9 mouse cellular contexts compared by ENCODE assay signal in the genomic region with DNA sequence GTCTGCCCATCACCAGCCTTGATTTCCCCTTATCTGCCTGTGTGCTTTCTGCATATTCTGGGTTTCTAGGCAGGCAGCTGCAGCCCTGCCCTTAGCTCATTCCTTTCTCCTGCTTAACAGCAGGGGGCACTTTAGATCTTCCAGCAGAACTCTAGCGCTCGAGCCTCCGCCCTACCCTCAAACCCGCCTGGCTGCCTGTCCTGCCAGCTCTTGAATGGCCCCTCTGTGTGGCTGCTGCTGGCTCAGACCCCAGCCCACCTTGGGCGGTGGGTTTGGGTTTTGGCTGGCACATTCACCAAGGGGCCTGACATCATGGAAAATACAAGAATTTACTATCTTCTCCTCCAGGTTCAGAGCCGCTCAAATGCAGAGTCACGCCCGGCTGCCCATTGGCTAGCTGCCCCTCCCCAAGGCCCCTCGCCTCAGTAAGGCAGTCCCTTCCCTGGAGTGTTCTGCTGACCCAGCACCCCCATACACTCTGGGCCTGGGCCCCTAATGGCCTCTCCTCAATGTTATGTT. TPM values are rescaled to one million over a fixed set of nuclear protein-coding genes. Genes with fewer than 3 reads are reported as not detected.
DNase-seq lines count a peak whose midpoint lies in the region; ATAC-seq and TF ChIP-seq lines count a peak whose summit lies in the region.
"Had no signal": no experiment of that assay in that cellular context is flagged by ENCODE, and none has a peak within 500 bp of the region (broad histone marks: within the 10 kb centered on the region; RNA-seq: fewer than 3 reads in every experiment).

No protein-coding gene starts in this region.

- 0 out of 2 replicates have a peak overlapping the region, but pooled peaks have one; percentile 10 for H3K4me3 ChIP-seq in E14TG2a.4 (replicated peaks; ENCODE audit: low read length)
- no peak overlapping the region for H3K4me3 ChIP-seq in embryonic facial prominence, embryonic 15.5 days (replicated peaks)
- H3K4me3 ChIP-seq in hindbrain, embryonic 16.5 days (ENCODE audit: low read length), result no peak overlapping the region
- no peak overlapping the region for H3K4me3 ChIP-seq in limb, embryonic 12.5 days (replicated peaks)
- H3K4me3 ChIP-seq in neural tube, embryonic 11.5 days (ENCODE audit: low read depth, low read length), result no peak overlapping the region

- WGBS in embryonic facial prominence, embryonic 15.5 days, result 17% methylated on average over 9 of the region's 9 CpGs
- WGBS in hindbrain, embryonic 16.5 days, result 18% methylated on average over 9 of the region's 9 CpGs
- WGBS in limb, embryonic 12.5 days, result 23% methylated on average over 9 of the region's 9 CpGs
- 16% methylated on average over 9 of the region's 9 CpGs for WGBS in neural tube, embryonic 11.5 days

- peak overlapping the region; percentile 98 for H3K27ac ChIP-seq in embryonic facial prominence, embryonic 15.5 days (replicated peaks)
- peak overlapping the region; percentile 51 for H3K27ac ChIP-seq in hindbrain, embryonic 16.5 days (ENCODE audit: low read depth, low read length)
- H3K27ac ChIP-seq in limb, embryonic 12.5 days, result peak overlapping the region; percentile 93
- peak overlapping the region; percentile 35 for H3K27ac ChIP-seq in neural tube, embryonic 11.5 days (ENCODE audit: low read depth, low read length)
- H3K27ac ChIP-seq: macrophage had no signal

- H3K9ac ChIP-seq in embryonic facial prominence, embryonic 15.5 days, result no peak overlapping the region
- peak overlapping the region; percentile 8; the same call in 1 of the 2 replicates for H3K9ac ChIP-seq in hindbrain, embryonic 16.5 days (ENCODE audit: low read depth, low read length)
- H3K9ac ChIP-seq in limb, embryonic 12.5 days (replicated peaks), result no peak overlapping the region
- H3K9ac ChIP-seq in neural tube, embryonic 11.5 days (ENCODE audit: low read length), result 0 out of 2 replicates have a peak overlapping the region, but pooled peaks have one; percentile 2

- ATAC-seq in embryonic facial prominence, embryonic 15.5 days (ENCODE audit: insufficient number of reproducible peaks, low FRiP score, low TSS enrichment, low read depth), result peak; percentile 74
- ATAC-seq in hindbrain, embryonic 16.5 days, result peak; percentile 85
- ATAC-seq in limb, embryonic 12.5 days (ENCODE audit: insufficient number of reproducible peaks, insufficient read depth, low FRiP score, low TSS enrichment, low read depth), result peak; percentile 57
- ATAC-seq in neural tube, embryonic 11.5 days (ENCODE audit: insufficient read depth, low FRiP score, low TSS enrichment), result peak; percentile 67
- ATAC-seq in monocyte, adult 5-6 weeks (replicated peaks; ENCODE audit: insufficient number of reproducible peaks, low FRiP score, low TSS enrichment, poor library complexity, severe bottlenecking), result no peak

- no peak for TF ChIP-seq CTCF in E14TG2a.4 (conservative IDR thresholded peaks at IDR 0.05; ENCODE audit: low read length)

- DNase-seq in 416B (ENCODE audit: low read depth), result peak; percentile 24
- peak; percentile 78 for DNase-seq in neural tube, embryonic 11.5 days (ENCODE audit: low spot score)
- DNase-seq in urinary bladder, adult 2 months (ENCODE audit: low spot score), result no peak

- H3K36me3 ChIP-seq in E14TG2a.4 (ENCODE audit: insufficient read depth, low read length), result no peaks in the 10 kb centered on the region
- peaks cover 20% of the 10 kb centered on the region for H3K36me3 ChIP-seq in embryonic facial prominence, embryonic 15.5 days
- H3K36me3 ChIP-seq in hindbrain, embryonic 16.5 days (ENCODE audit: control insufficient read depth, insufficient read depth, low read length), result no peaks in the 10 kb centered on the region
- peaks cover 39% of the 10 kb centered on the region for H3K36me3 ChIP-seq in limb, embryonic 12.5 days
- H3K36me3 ChIP-seq in neural tube, embryonic 11.5 days (ENCODE audit: control insufficient read depth, insufficient read depth, low read length), result no peaks in the 10 kb centered on the region

- H3K4me2 ChIP-seq in embryonic facial prominence, embryonic 15.5 days (replicated peaks), result no peak overlapping the region
- peak overlapping the region; percentile 20; the same call in 1 of the 2 replicates for H3K4me2 ChIP-seq in hindbrain, embryonic 16.5 days (ENCODE audit: low read length)
- 0 out of 2 replicates have a peak overlapping the region, but pooled peaks have one; percentile 0 for H3K4me2 ChIP-seq in limb, embryonic 12.5 days
- H3K4me2 ChIP-seq in neural tube, embryonic 11.5 days (ENCODE audit: low read depth), result 0 out of 2 replicates have a peak overlapping the region, but pooled peaks have one; percentile 4

- peaks cover 90% of the 10 kb centered on the region for H3K27me3 ChIP-seq in E14TG2a.4 (ENCODE audit: insufficient read depth, low read length)
- no peaks in the 10 kb centered on the region for H3K27me3 ChIP-seq in embryonic facial prominence, embryonic 15.5 days
- H3K27me3 ChIP-seq in hindbrain, embryonic 16.5 days (replicated peaks; ENCODE audit: control insufficient read depth, insufficient read depth, low read length), result no peaks in the 10 kb centered on the region
- no peaks in the 10 kb centered on the region for H3K27me3 ChIP-seq in limb, embryonic 12.5 days
- no peaks in the 10 kb centered on the region for H3K27me3 ChIP-seq in neural tube, embryonic 11.5 days (ENCODE audit: control insufficient read depth, insufficient read depth, low read length)

- H3K4me1 ChIP-seq in E14TG2a.4 (replicated peaks; ENCODE audit: low read depth, low read length), result peaks cover 26% of the 10 kb centered on the region
- H3K4me1 ChIP-seq in embryonic facial prominence, embryonic 15.5 days, result peaks cover 63% of the 10 kb centered on the region
- peaks cover 8% of the 10 kb centered on the region for H3K4me1 ChIP-seq in hindbrain, embryonic 16.5 days (ENCODE audit: control insufficient read depth, insufficient read depth, low read depth, low read length)
- peaks cover 66% of the 10 kb centered on the region for H3K4me1 ChIP-seq in limb, embryonic 12.5 days (replicated peaks)
- H3K4me1 ChIP-seq in neural tube, embryonic 11.5 days (ENCODE audit: control insufficient read depth, insufficient read depth, low read length), result peaks cover 26% of the 10 kb centered on the region

- peaks cover 8% of the 10 kb centered on the region; the same call in 1 of the 2 replicates for H3K9me3 ChIP-seq in E14TG2a.4 (ENCODE audit: low read length)
- H3K9me3 ChIP-seq in embryonic facial prominence, embryonic 15.5 days (replicated peaks), result no peaks in the 10 kb centered on the region
- no peaks in the 10 kb centered on the region for H3K9me3 ChIP-seq in hindbrain, embryonic 16.5 days (ENCODE audit: control insufficient read depth, low read length)
- H3K9me3 ChIP-seq in limb, embryonic 12.5 days, result no peaks in the 10 kb centered on the region
- no peaks in the 10 kb centered on the region for H3K9me3 ChIP-seq in neural tube, embryonic 11.5 days (ENCODE audit: control insufficient read depth, low read length)

RNA-seq across cellular contexts. Expression of gene Tnnt3, which starts 11.2 kb away (rescaled TPM):
- polyA plus RNA-seq in embryonic facial prominence, embryonic 15.5 days (2015; fragmentation: Nextera tagmentation; extraction: Ambion mirVana), result 167 and 228 TPM in 2 replicates
- 3.1 and 25.7 TPM in 2 replicates for polyA plus RNA-seq in hindbrain, embryonic 16.5 days (2015; fragmentation: Nextera tagmentation; extraction: Ambion mirVana)
- 14.3 and 17.3 TPM in 2 replicates for polyA plus RNA-seq in limb, embryonic 12.5 days (2016; fragmentation: Nextera tagmentation; extraction: Ambion mirVana)
- polyA plus RNA-seq in neural tube, embryonic 11.5 days (2014; fragmentation: Nextera tagmentation; extraction: Ambion mirVana), result 6.5 and 9.2 TPM in 2 replicates
- 13.6 to 16.7 TPM (median 15.5 TPM) in 3 replicates for total RNA-seq in monocyte, adult 5-6 weeks (2017)
- polyA plus RNA-seq in urinary bladder, adult 2 months (2012; rRNA removed), result 74.3 and 79.9 TPM in 2 replicates
- polyA plus RNA-seq: macrophage had no signal

RNA-seq across cellular contexts. Expression of gene Lsp1, which starts 26.8 kb away (rescaled TPM):
- 49.3 and 58.9 TPM in 2 replicates for polyA plus RNA-seq in embryonic facial prominence, embryonic 15.5 days (2015; fragmentation: Nextera tagmentation; extraction: Ambion mirVana)
- 5.5 and 6.0 TPM in 2 replicates for polyA plus RNA-seq in hindbrain, embryonic 16.5 days (2015; fragmentation: Nextera tagmentation; extraction: Ambion mirVana)
- polyA plus RNA-seq in limb, embryonic 12.5 days (2016; fragmentation: Nextera tagmentation; extraction: Ambion mirVana), result 30.2 and 30.3 TPM in 2 replicates
- polyA plus RNA-seq in neural tube, embryonic 11.5 days (2014; fragmentation: Nextera tagmentation; extraction: Ambion mirVana), result 15.1 and 21.0 TPM in 2 replicates
- 1,011 to 1,374 TPM (median 1,247 TPM) in 3 replicates for total RNA-seq in monocyte, adult 5-6 weeks (2017)
- 379 and 420 TPM in 2 replicates for polyA plus RNA-seq in urinary bladder, adult 2 months (2012; rRNA removed)

RNA-seq across cellular contexts. Expression of gene Mrpl23, which starts 45.1 kb away (rescaled TPM):
- polyA plus RNA-seq in embryonic facial prominence, embryonic 15.5 days (2015; fragmentation: Nextera tagmentation; extraction: Ambion mirVana), result 28.5 and 32.7 TPM in 2 replicates
- polyA plus RNA-seq in hindbrain, embryonic 16.5 days (2015; fragmentation: Nextera tagmentation; extraction: Ambion mirVana), result 22.3 and 26.2 TPM in 2 replicates
- polyA plus RNA-seq in limb, embryonic 12.5 days (2016; fragmentation: Nextera tagmentation; extraction: Ambion mirVana), result 29.4 and 33.3 TPM in 2 replicates
- polyA plus RNA-seq in neural tube, embryonic 11.5 days (2014; fragmentation: Nextera tagmentation; extraction: Ambion mirVana), result 10.6 and 20.0 TPM in 2 replicates
- total RNA-seq in monocyte, adult 5-6 weeks (2017), result 9.7 to 34.1 TPM (median 22.6 TPM) in 3 replicates
- 76.2 and 102 TPM in 2 replicates for polyA plus RNA-seq in urinary bladder, adult 2 months (2012; rRNA removed)

RNA-seq across cellular contexts. Expression of gene Tnni2, which starts 45.8 kb away (rescaled TPM):
- polyA plus RNA-seq in embryonic facial prominence, embryonic 15.5 days (2015; fragmentation: Nextera tagmentation; extraction: Ambion mirVana), result 169 and 228 TPM in 2 replicates
- polyA plus RNA-seq in hindbrain, embryonic 16.5 days (2015; fragmentation: Nextera tagmentation; extraction: Ambion mirVana), result 2.0 and 22.5 TPM in 2 replicates
- polyA plus RNA-seq in limb, embryonic 12.5 days (2016; fragmentation: Nextera tagmentation; extraction: Ambion mirVana), result 14.4 and 15.3 TPM in 2 replicates
- 2.1 and 3.5 TPM in 2 replicates for polyA plus RNA-seq in neural tube, embryonic 11.5 days (2014; fragmentation: Nextera tagmentation; extraction: Ambion mirVana)
- total RNA-seq in monocyte, adult 5-6 weeks (2017), result 7.5 to 20.6 TPM (median 11.3 TPM) in 3 replicates
- 39.4 and 48.2 TPM in 2 replicates for polyA plus RNA-seq in urinary bladder, adult 2 months (2012; rRNA removed)

RNA-seq across cellular contexts. Expression of gene Syt8, which starts 52.8 kb away (rescaled TPM):
- 3.9 and 4.5 TPM in 2 replicates for polyA plus RNA-seq in embryonic facial prominence, embryonic 15.5 days (2015; fragmentation: Nextera tagmentation; extraction: Ambion mirVana)
- polyA plus RNA-seq in hindbrain, embryonic 16.5 days (2015; fragmentation: Nextera tagmentation; extraction: Ambion mirVana), result not detected in 2 replicates
- 0.60 TPM in 1 of 2 replicates, not detected in the other for polyA plus RNA-seq in limb, embryonic 12.5 days (2016; fragmentation: Nextera tagmentation; extraction: Ambion mirVana)
- not detected in 2 replicates for polyA plus RNA-seq in neural tube, embryonic 11.5 days (2014; fragmentation: Nextera tagmentation; extraction: Ambion mirVana)
- not detected in 3 replicates for total RNA-seq in monocyte, adult 5-6 weeks (2017)
- 316 and 420 TPM in 2 replicates for polyA plus RNA-seq in urinary bladder, adult 2 months (2012; rRNA removed)

Comparison
In these comparisons a context has a peak if more than half of its experiments do, and no peak if none do; other contexts are left out.
1. H3K27ac ChIP-seq: peak in every context shown above with its lines; median percentile 98 in embryonic facial prominence, embryonic 15.5 days; 93 in limb, embryonic 12.5 days; 51 in hindbrain, embryonic 16.5 days; 35 in neural tube, embryonic 11.5 days.
2. H3K9ac ChIP-seq: peak in hindbrain, embryonic 16.5 days (single experiment) and neural tube, embryonic 11.5 days (single experiment); none in embryonic facial prominence, embryonic 15.5 days (single experiment) and limb, embryonic 12.5 days (single experiment).